Mouse (Mus musculus) heart, adult 2 months (tissue): ENCODE data around the gene Nudt1. TPM values are rescaled to one million over a fixed set of nuclear protein-coding genes. Genes with fewer than 3 reads are reported as not detected.

Experiments used
- DNase-seq, 2 experiments: peaks; one replicate each; pipeline ENCODE4 v3.0.0; 2021
- H3K27ac ChIP-seq: fragments of 200-600 bp; 2 replicates; pipeline ENCODE4 v1.8.1; 2022
- H3K27me3 ChIP-seq: fragments of 200-500 bp; 2 replicates; pipeline ENCODE4 v1.6.1; 2012; ENCODE audit warnings: mild to moderate bottlenecking, low read length, inconsistent platforms, mixed read lengths; ENCODE audit not compliant: control insufficient read depth, insufficient read depth
- H3K36me3 ChIP-seq: fragments of 200-500 bp; 2 replicates; pipeline ENCODE4 v1.6.1; 2012; ENCODE audit warnings: low read length, inconsistent platforms; ENCODE audit not compliant: control insufficient read depth, insufficient read depth
- H3K4me1 ChIP-seq: fragments of 200-500 bp; 2 replicates; pipeline ENCODE4 v1.6.1; 2011; ENCODE audit warnings: low read length; ENCODE audit not compliant: control insufficient read depth, insufficient read depth
- H3K4me3 ChIP-seq: fragments of 200-600 bp; 2 replicates; pipeline ENCODE4 v1.8.1; 2022
- H3K79me2 ChIP-seq: fragments of 200-500 bp; replicated peaks from 2 replicates; pipeline ENCODE4 v1.6.1; 2012; ENCODE audit warnings: mild to moderate bottlenecking, inconsistent platforms, low read length, moderate library complexity, mixed read lengths; ENCODE audit not compliant: control insufficient read depth, insufficient read depth
- H3K9ac ChIP-seq: fragments of 200-500 bp; 2 replicates; pipeline ENCODE4 v1.6.1; 2012; ENCODE audit warnings: low read depth, mild to moderate bottlenecking, control low read depth, inconsistent platforms, low read length, mixed read lengths
- CTCF ChIP-seq: fragments of 200-600 bp; IDR thresholded peaks from 2 replicates; pipeline ENCODE4 v1.8.1; 2022; ENCODE audit warnings: antibody characterized with exemption, mild to moderate bottlenecking, moderate library complexity
- EP300 ChIP-seq: fragments of 200-500 bp; IDR thresholded peaks from 2 replicates; pipeline ENCODE4 v1.6.1; 2011; ENCODE audit warnings: low read depth, low read length, control low read depth; ENCODE audit not compliant: insufficient read depth
- POLR2A ChIP-seq: fragments of 200-500 bp; IDR thresholded peaks from 2 replicates; pipeline ENCODE4 v1.6.1; 2011; ENCODE audit warnings: mild to moderate bottlenecking, low read depth, low read length, control low read depth; ENCODE audit not compliant: insufficient read depth
- WGBS: fragments of 180-500 bp; shearing (Covaris S2); methylation state at CpG from one replicate; pipeline ENCODE4 v1.1.7; 2018; 5-methylcytosine and 5-hydroxymethylcytosine counted together
- intact Hi-C: fragments of 180-260 bp; cut with DNase I; formaldehyde crosslinking; loops from one replicate; pipeline ENCODE4 v1.15.1; 2025
- polyA plus RNA-seq: library from polyadenylated mRNA; depleted of rRNA; stranded (reverse); fragments of >200 nt; gene quantifications from 2 replicates; pipeline ENCODE4 v1.2.3, GENCODE M21; 2012
- total RNA-seq, 2 experiments: library from RNA; stranded (reverse); gene quantifications; 2 replicates each; pipeline ENCODE4 v1.2.3; 2021

Nudt1 gene
- total and polyA plus RNA-seq, 3 experiments = 6.5 to 10.0 (median 8.7) TPM

- no peak overlapping the region for H3K9ac ChIP-seq
- 91% methylated on average over 4 of the region's 4 CpGs for WGBS
- H3K79me2 ChIP-seq = no peaks in the 10 kb centered on the region
- no peak for DNase-seq
- TF ChIP-seq POLR2A = no peak
- TF ChIP-seq CTCF = no peak
- TF ChIP-seq EP300 = no peak
- no peak overlapping the region for H3K4me3 ChIP-seq
- H3K36me3 ChIP-seq = no peaks in the 10 kb centered on the region
- intact Hi-C loops = no loop called here
- H3K27ac ChIP-seq = no peak overlapping the region
- no peaks in the 10 kb centered on the region for H3K4me1 ChIP-seq
- H3K27me3 ChIP-seq = no peaks in the 10 kb centered on the region
Observed at GRCm38 (mm10) chr5:140345244-140345643, 23.8 kb downstream of the Nudt1 start.

- Histone ChIP-seq H3K36me3 (no peaks in the 10 kb centered on the region), H3K27ac (no peak overlapping the region), H3K4me1 (no peaks in the 10 kb centered on the region), H3K27me3 (no peaks in the 10 kb centered on the region), H3K79me2 (no peaks in the 10 kb centered on the region), H3K4me3 (no peak overlapping the region), H3K9ac (no peak overlapping the region)
- 64% methylated on average over 1 of the region's 1 CpGs for WGBS
- TF ChIP-seq CTCF (no peak), POLR2A (no peak), EP300 (no peak)
- DNase-seq = no peak
- intact Hi-C loops = no loop called here
Observed at GRCm38 (mm10) chr5:140346050-140346449, 24.6 kb downstream of the Nudt1 start.

DNA sequence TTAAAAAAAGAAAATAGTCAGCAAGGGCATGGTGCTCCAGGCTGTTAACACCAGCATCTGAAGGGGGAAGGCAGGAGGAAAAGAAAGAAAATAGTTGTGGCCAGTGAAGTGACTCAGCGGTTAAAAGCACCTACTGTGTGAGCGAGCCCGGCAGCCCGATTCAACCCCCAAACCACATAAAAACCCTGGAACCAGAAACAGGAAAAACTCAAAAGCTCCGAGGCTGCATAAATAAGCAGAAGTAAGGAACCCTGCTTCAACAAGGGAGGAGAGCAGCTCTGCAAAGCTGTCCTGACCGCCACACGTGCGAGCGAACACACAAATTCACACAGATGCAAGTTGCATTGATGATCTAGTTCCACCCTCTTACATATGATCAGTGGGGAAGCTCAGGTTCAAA lies 28.4 kb downstream of the Nudt1 start:
- Histone ChIP-seq H3K9ac (no peak overlapping the region), H3K4me1 (no peaks in the 10 kb centered on the region), H3K27ac (no peak overlapping the region), H3K79me2 (no peaks in the 10 kb centered on the region), H3K27me3 (no peaks in the 10 kb centered on the region), H3K36me3 (no peaks in the 10 kb centered on the region), H3K4me3 (no peak overlapping the region)
- DNase-seq = no peak
- no peak for TF ChIP-seq POLR2A
- TF ChIP-seq CTCF = no peak
- no peak for TF ChIP-seq EP300
- intact Hi-C loops = no loop called here
- 84% methylated on average over 9 of the region's 9 CpGs for WGBS

DNA sequence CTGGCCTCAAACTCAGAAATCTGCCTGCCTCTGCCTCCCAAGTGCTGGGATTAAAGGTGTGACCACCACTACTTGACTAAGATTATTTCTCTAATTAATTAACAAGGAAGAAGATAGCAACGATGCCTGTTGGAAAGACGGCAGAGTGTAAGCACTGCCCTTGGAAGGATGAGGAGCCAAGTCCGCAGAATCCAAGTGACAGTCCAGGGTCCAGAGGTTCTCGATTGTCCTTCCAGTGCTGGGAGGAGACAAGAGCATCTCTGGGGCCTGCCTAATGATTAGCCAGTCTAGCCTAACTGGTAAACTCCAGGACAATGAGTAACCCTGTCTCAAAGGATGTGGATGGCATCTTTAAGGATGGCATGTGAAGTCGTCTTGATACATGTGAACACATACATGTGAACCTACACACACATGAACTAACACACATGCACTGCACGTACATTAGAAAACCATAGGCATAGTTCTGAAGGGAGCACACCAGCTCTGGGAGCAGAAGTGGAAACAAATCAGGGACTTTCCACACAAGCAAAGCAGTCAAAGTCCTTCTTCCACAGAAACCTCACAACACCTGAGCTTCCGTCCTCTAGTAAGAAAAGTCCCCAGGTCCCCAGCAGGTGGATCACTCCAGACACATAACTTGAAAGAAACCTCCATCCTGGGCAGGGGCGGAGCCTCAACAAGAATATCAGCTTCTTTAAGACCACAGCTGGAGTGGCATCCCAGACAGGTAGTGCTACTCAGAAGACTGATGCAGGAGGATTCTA lies 29.5 kb downstream of the Nudt1 start:
- H3K27me3 ChIP-seq = no peaks in the 10 kb centered on the region
- intact Hi-C loops = no loop called here
- WGBS = 92% methylated on average over 8 of the region's 8 CpGs
- no peak overlapping the region for H3K27ac ChIP-seq
- H3K4me3 ChIP-seq = no peak overlapping the region
- no peaks in the 10 kb centered on the region for H3K79me2 ChIP-seq
- H3K36me3 ChIP-seq = no peaks in the 10 kb centered on the region
- H3K4me1 ChIP-seq = no peaks in the 10 kb centered on the region
- no peak overlapping the region for H3K9ac ChIP-seq
- TF ChIP-seq EP300 = no peak
- no peak for TF ChIP-seq CTCF
- TF ChIP-seq POLR2A = no peak
- DNase-seq = no peak

DNA sequence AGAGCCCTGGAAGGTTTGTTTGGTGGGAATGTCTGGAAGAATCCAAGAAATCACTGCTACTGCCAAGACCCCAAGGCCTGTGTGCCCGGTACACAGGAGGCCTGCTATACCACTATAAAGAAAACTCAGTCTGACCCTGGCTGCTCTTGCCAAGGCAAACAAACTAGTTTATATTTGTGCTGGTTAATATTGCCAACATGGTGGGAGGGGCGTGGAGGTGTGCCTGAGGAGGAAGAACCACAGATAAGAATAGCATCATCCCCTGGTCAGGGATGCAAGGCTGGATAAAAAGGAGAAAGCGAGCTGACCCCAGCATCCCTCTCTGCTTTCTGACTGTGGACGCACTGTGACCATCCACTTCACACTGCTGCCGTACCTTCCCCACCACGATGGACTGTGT lies 30.9 kb downstream of the Nudt1 start:
- no peaks in the 10 kb centered on the region for H3K79me2 ChIP-seq
- 95% methylated on average over 6 of the region's 6 CpGs for WGBS
- H3K27ac ChIP-seq = no peak overlapping the region
- intact Hi-C loops = no loop called here
- H3K4me3 ChIP-seq = no peak overlapping the region
- TF ChIP-seq CTCF (no peak), EP300 (no peak), POLR2A (no peak)
- no peaks in the 10 kb centered on the region for H3K27me3 ChIP-seq
- no peaks in the 10 kb centered on the region for H3K36me3 ChIP-seq
- no peak overlapping the region for H3K9ac ChIP-seq
- H3K4me1 ChIP-seq = no peaks in the 10 kb centered on the region
- DNase-seq = no peak

DNA sequence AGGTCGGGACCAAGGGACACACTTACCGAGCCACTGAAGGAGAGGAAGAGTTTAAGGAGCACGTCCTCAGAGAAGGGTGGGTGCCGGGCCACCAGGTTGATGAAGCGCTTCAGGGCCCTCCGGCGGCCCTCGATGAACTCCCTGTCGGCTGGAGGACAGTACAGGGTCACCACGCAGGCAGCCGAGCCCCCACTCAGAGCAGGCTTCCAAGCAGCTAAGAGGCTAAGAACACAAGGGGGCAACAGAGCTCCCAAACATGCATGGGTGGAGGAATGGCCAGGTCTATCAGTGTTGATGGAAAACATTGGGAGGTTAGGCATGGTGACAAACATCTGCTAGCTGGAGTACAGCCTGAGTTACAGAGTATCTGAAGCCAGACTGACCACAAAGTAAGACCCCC lies 34.5 kb downstream of the Nudt1 start:
- intact Hi-C loops = no loop called here
- WGBS = 86% methylated on average over 11 of the region's 11 CpGs
- no peaks in the 10 kb centered on the region for H3K79me2 ChIP-seq
- no peaks in the 10 kb centered on the region for H3K36me3 ChIP-seq
- no peak overlapping the region for H3K9ac ChIP-seq
- H3K4me3 ChIP-seq = no peak overlapping the region
- H3K4me1 ChIP-seq = no peaks in the 10 kb centered on the region
- DNase-seq = no peak
- no peak for TF ChIP-seq POLR2A
- peak; percentile 24 for TF ChIP-seq CTCF
- no peak for TF ChIP-seq EP300
- H3K27me3 ChIP-seq = no peaks in the 10 kb centered on the region
- no peak overlapping the region for H3K27ac ChIP-seq
